Mouse (Mus musculus): ENCODE measurements around the gene Nrn1.

The Nrn1 gene

DNA sequence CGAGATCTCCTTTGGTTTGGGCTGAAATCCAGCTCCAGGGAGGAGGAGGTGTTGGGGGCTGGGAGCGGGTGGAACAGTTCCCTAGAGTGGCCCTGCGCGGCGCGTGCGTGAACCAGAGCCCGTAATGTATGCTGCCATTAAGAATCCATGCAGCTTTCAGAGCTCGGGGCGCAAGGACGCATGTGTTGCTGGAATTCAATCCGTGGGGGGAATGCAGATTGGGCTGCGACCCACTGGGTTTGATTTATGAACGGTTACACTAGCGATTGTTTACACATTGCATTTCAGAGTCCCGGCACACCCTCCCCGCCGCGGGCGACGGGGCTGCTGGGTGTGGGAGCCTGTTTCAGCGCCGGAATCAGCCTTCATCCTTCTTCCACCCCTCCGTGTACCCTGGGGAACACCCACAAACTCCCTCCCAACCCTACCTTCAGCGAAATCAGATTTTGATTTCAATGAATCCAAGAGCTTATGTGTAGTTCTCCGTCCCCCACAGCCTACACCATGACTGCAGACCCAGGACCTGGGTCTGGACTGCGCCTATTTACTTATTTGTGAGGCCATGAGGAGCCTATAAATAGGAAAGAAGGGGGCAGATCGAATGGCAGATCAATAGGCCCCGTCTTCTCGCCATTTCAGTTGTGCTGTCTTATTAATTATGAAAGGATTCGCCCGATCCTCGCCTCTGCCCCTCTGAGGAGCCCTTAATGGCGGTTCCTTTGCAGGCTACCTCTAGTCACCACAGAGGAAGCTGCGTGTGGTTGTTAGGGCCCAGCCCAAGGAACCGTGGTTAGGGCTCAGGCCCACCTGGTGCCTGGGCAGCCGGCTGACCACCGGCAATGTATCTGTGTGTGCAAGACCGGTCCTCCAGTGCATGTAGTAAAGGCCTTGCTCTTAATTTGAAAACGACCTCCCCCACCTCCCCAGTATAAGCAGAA is 10.1 kb downstream of the Nrn1 start:
- DNase-seq (ENCODE audit: low read depth, low spot score), result no peak

GRCm38 (mm10) chr13:36723726-36724300 is 11.1 kb downstream of the Nrn1 start:
- DNase-seq (ENCODE audit: low read depth, low spot score), result no peak

- DNase-seq (ENCODE audit: low read depth, low spot score), result no peak
Observed at GRCm38 (mm10) chr13:36722309-36722708, 12.6 kb downstream of the Nrn1 start.

- no peak for DNase-seq (ENCODE audit: low read depth, low spot score)
Observed at GRCm38 (mm10) chr13:36720297-36721017, 14.5 kb downstream of the Nrn1 start.

DNA sequence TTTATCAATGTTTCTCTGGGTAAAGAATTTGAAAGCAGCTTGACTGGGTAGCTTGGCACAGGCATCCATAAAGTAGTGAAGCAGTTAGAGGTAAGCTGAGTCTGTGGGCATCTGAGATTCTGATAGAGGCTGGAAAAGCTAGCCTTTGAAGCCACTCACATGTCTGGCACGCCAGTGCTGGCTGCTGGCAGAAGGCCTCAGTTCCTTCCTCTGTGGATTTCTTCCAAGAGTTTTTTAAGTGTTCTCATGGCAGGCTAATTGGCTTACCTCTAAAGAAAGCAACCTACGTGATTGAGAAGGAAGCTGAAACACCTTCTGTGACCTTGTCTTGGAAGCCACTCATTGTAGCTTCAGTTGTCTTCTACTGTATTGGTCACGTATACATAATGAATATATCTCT is 17.6 kb downstream of the Nrn1 start:
- no peak for DNase-seq (ENCODE audit: low read depth, low spot score)

DNA sequence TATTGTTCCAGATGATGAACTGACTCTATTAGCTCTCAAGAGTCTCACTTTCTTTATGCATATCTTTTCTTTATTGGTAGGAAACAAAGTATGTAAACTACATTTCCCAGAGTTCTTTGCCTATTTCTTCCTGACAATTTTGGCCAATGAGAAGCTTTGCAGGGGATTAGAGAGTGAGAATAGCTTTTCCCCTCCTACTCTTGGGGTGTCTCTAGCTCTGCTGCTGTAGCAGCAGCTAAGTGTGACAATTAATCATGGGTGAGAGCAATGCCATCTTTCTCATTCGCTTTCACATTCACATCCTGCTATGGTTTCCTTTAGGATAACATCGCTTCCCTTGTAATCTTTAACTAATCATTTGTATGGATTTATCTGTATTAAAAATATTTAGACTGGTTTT is 18.2 kb downstream of the Nrn1 start:
- no peak for DNase-seq (ENCODE audit: low read depth, low spot score)

DNA sequence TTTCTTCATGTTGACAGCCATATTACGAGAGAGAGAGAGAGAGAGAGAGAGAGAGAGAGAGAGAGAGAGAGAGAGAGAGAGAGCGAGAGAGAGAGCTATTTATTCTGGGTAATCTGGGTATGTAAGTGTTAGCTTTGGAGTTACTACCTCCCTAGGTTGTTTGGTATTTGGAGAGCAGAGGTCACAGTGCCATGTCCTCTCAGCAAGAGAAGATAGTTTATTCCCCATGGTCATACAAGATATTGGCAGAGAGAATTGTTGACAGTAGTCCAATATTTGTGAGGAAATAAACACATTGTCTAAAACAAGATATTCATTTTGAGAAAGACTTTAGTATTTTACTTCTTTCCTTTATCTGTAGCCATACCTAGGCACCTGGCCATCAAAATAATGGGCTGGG is 20.8 kb downstream of the Nrn1 start:
- DNase-seq (ENCODE audit: low read depth, low spot score), result no peak

- DNase-seq (ENCODE audit: low read depth, low spot score), result no peak
Observed at GRCm38 (mm10) chr13:36707088-36707690, 27.7 kb downstream of the Nrn1 start.

- no peak for DNase-seq (ENCODE audit: low read depth, low spot score)
Observed at GRCm38 (mm10) chr13:36696351-36696771, 38.6 kb downstream of the Nrn1 start.

DNA sequence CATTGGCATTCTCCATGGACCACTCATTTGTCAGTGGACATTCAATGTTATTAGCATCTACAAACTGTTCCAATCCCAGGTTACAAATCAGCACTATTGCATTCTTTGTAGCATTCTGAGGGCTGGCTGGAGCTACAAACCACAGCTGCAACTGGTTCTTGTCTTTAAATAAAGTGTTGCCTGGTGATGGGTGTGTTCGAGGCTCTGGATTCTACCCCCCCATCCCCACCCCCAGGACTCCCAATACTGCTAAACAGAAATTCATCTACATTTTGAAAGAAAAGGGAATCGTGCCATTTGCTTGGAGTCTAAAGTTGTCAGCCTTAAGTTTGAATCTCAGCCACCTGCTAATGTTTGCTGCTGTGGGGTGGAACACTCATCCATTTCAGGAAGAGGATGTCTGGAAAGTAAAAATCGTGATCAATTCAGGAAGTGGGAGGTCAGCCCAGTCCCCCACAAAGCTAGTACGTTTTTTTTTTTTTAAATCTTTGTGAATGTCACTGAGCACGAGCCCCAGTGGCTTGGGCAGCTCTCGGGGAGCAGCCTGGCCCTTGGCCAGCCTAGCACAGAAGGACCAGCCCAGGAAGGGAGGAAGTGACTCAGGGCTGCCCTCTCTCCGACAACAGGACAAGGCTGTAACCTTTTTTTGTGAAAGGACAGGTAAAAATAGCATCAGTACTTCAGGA is 39.3 kb downstream of the Nrn1 start:
- DNase-seq (ENCODE audit: low read depth, low spot score), result no peak

GRCm38 (mm10) chr13:36683581-36683980 is 51.4 kb downstream of the Nrn1 start:
- DNase-seq (ENCODE audit: low read depth, low spot score), result no peak

- DNase-seq (ENCODE audit: low read depth, low spot score), result no peak
Observed at GRCm38 (mm10) chr13:36680690-36681355, 54.1 kb downstream of the Nrn1 start.

DNA sequence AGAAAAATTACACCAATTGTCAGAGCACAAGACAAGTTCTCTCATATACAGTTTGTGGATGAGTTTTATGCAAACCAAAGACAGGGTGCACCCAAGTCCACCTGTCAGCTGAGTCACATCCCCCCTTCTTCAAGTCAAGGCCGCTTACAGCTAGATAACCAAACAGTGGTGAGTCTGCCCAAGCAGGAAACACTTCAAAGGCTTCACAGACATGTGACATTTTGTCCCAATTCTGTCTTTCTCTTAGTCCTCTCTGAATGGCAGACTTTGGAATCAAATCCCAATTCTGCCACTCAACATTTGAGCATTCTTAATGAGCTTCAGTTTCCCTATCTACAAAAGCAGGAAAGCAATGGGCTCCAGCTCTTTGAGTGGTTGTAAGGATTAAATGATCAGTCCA is 55.6 kb downstream of the Nrn1 start:
- DNase-seq (ENCODE audit: low read depth, low spot score), result no peak
